Mouse (Mus musculus) heart, embryonic 10.5 days (tissue): ENCODE measurements at regions not wholly inside any gene's neighbourhood (a gene's known extent, or its start where the extent isn't known, plus 50 kb on each side); places are given as distances from the start of the nearest gene placed in this dataset.

Source experiments
- DNase-seq: peaks from one replicate; pipeline ENCODE4 v3.0.0-alpha.2; 2017; ENCODE audit warnings: low spot score
- H3K27ac ChIP-seq: fragments of 300-500 bp; sonication (generic); 2 replicates; pipeline ENCODE4 v1.5.1; 2016; ENCODE audit warnings: mild to moderate bottlenecking
- H3K27me3 ChIP-seq: fragments of 300-500 bp; sonication (generic); 2 replicates; pipeline ENCODE4 v1.6.1; 2016; ENCODE audit warnings: mild to moderate bottlenecking; ENCODE audit not compliant: poor library complexity, insufficient read depth, severe bottlenecking
- H3K36me3 ChIP-seq: fragments of 300-500 bp; sonication (generic); 2 replicates; pipeline ENCODE4 v1.6.1; 2016; ENCODE audit warnings: mild to moderate bottlenecking, moderate library complexity
- H3K4me1 ChIP-seq: fragments of 300-500 bp; sonication (generic); 2 replicates; pipeline ENCODE4 v1.6.1; 2016; ENCODE audit warnings: mild to moderate bottlenecking
- H3K4me3 ChIP-seq: fragments of 300-500 bp; sonication (generic); 2 replicates; pipeline ENCODE4 v1.5.1; 2016; ENCODE audit warnings: mild to moderate bottlenecking, moderate library complexity
- H3K9me3 ChIP-seq: fragments of 300-500 bp; sonication (generic); 2 replicates; pipeline ENCODE4 v1.6.1; 2016; ENCODE audit warnings: mild to moderate bottlenecking, moderate library complexity
- WGBS: fragments of 180-500 bp; shearing (Covaris S2); methylation state at CpG from one replicate; pipeline ENCODE4 v1.1.7; 2016; 5-methylcytosine and 5-hydroxymethylcytosine counted together

- Histone ChIP-seq H3K9me3 (no peaks in the 10 kb centered on the region), H3K36me3 (no peaks in the 10 kb centered on the region), H3K27ac (no peak overlapping the region), H3K4me3 (no peak overlapping the region), H3K4me1 (peaks cover 4% of the 10 kb centered on the region; the same call in 1 of the 2 replicates), H3K27me3 (no peaks in the 10 kb centered on the region)
- 76% methylated on average over 4 of the region's 4 CpGs for WGBS
- no peak for DNase-seq
Observed at GRCm38 (mm10) chr10:111695918-111696760, 190.1 kb downstream of the Phlda1 start.

- Histone ChIP-seq H3K9me3 (no peaks in the 10 kb centered on the region), H3K27ac (no peak overlapping the region), H3K36me3 (no peaks in the 10 kb centered on the region), H3K4me1 (peaks cover 7% of the 10 kb centered on the region; the same call in 1 of the 2 replicates), H3K27me3 (no peaks in the 10 kb centered on the region), H3K4me3 (no peak overlapping the region)
- 88% methylated on average over 2 of the region's 2 CpGs for WGBS
- DNase-seq: no peak
Observed at GRCm38 (mm10) chr10:111696987-111697386, 190.9 kb downstream of the Phlda1 start.

GRCm38 (mm10) chr10:111699557-111700508 is 193.7 kb downstream of the Phlda1 start:
- Histone ChIP-seq H3K4me3 (no peak overlapping the region; the same call in 1 of the 2 replicates), H3K27me3 (no peaks in the 10 kb centered on the region), H3K9me3 (no peaks in the 10 kb centered on the region), H3K36me3 (no peaks in the 10 kb centered on the region), H3K4me1 (peaks cover 5% of the 10 kb centered on the region; the same call in 1 of the 2 replicates), H3K27ac (no peak overlapping the region)
- no peak for DNase-seq
- 79% methylated on average over 16 of the region's 16 CpGs for WGBS

- H3K4me3 ChIP-seq: no peak overlapping the region
- peaks cover 2% of the 10 kb centered on the region for H3K9me3 ChIP-seq
- 88% methylated on average over 3 of the region's 3 CpGs for WGBS
- H3K27ac ChIP-seq: no peak overlapping the region
- no peaks in the 10 kb centered on the region; the same call in 1 of the 2 replicates for H3K36me3 ChIP-seq
- H3K4me1 ChIP-seq: 0 out of 2 replicates have a peak, but pooled peaks cover 3% of the 10 kb centered on the region
- H3K27me3 ChIP-seq: no peaks in the 10 kb centered on the region
- DNase-seq: no peak
Observed at GRCm38 (mm10) chr10:111700570-111700969, 194.5 kb downstream of the Phlda1 start.

GRCm38 (mm10) chr10:111701138-111701537 is 195.1 kb downstream of the Phlda1 start:
- Histone ChIP-seq H3K36me3 (peaks cover 3% of the 10 kb centered on the region; the same call in 1 of the 2 replicates), H3K27me3 (no peaks in the 10 kb centered on the region), H3K4me1 (0 out of 2 replicates have a peak, but pooled peaks cover 3% of the 10 kb centered on the region), H3K4me3 (no peak overlapping the region), H3K9me3 (peaks cover 7% of the 10 kb centered on the region), H3K27ac (no peak overlapping the region)
- no peak for DNase-seq
- WGBS: 63% methylated on average over 4 of the region's 4 CpGs

GRCm38 (mm10) chr10:111702435-111702834 is 196.3 kb downstream of the Phlda1 start:
- DNase-seq: no peak
- H3K4me3 ChIP-seq: no peak overlapping the region
- peaks cover 7% of the 10 kb centered on the region for H3K9me3 ChIP-seq
- no peak overlapping the region for H3K27ac ChIP-seq
- no peaks in the 10 kb centered on the region for H3K27me3 ChIP-seq
- H3K36me3 ChIP-seq: peaks cover 3% of the 10 kb centered on the region; the same call in 1 of the 2 replicates
- 85% methylated on average over 6 of the region's 6 CpGs for WGBS
- H3K4me1 ChIP-seq: 0 out of 2 replicates have a peak, but pooled peaks cover 3% of the 10 kb centered on the region

- WGBS: 85% methylated on average over 3 of the region's 3 CpGs
- Histone ChIP-seq H3K36me3 (peaks cover 3% of the 10 kb centered on the region; the same call in 1 of the 2 replicates), H3K4me1 (0 out of 2 replicates have a peak, but pooled peaks cover 3% of the 10 kb centered on the region), H3K4me3 (no peak overlapping the region), H3K9me3 (peaks cover 7% of the 10 kb centered on the region), H3K27ac (no peak overlapping the region), H3K27me3 (no peaks in the 10 kb centered on the region)
- no peak for DNase-seq
Observed at GRCm38 (mm10) chr10:111703447-111703846, 197.4 kb downstream of the Phlda1 start.

GRCm38 (mm10) chr10:111711519-111712113 is 205.5 kb downstream of the Phlda1 start:
- H3K36me3 ChIP-seq: no peaks in the 10 kb centered on the region
- no peaks in the 10 kb centered on the region for H3K9me3 ChIP-seq
- DNase-seq: no peak
- no peak overlapping the region for H3K4me3 ChIP-seq
- WGBS: 80% methylated on average over 5 of the region's 5 CpGs
- 0 out of 2 replicates have a peak, but pooled peaks cover 8% of the 10 kb centered on the region for H3K4me1 ChIP-seq
- no peaks in the 10 kb centered on the region for H3K27me3 ChIP-seq
- no peak overlapping the region for H3K27ac ChIP-seq

GRCm38 (mm10) chr10:111712991-111713390 is 206.9 kb downstream of the Phlda1 start:
- Histone ChIP-seq H3K27me3 (no peaks in the 10 kb centered on the region), H3K36me3 (no peaks in the 10 kb centered on the region), H3K9me3 (no peaks in the 10 kb centered on the region), H3K4me1 (0 out of 2 replicates have a peak, but pooled peaks cover 8% of the 10 kb centered on the region), H3K4me3 (no peak overlapping the region), H3K27ac (no peak overlapping the region)
- WGBS: 87% methylated on average over 7 of the region's 7 CpGs
- no peak for DNase-seq

GRCm38 (mm10) chr10:111713676-111714075 is 207.6 kb downstream of the Phlda1 start:
- H3K9me3 ChIP-seq: no peaks in the 10 kb centered on the region
- no peaks in the 10 kb centered on the region for H3K27me3 ChIP-seq
- no peak for DNase-seq
- H3K36me3 ChIP-seq: no peaks in the 10 kb centered on the region
- H3K4me3 ChIP-seq: no peak overlapping the region
- H3K4me1 ChIP-seq: 0 out of 2 replicates have a peak, but pooled peaks cover 8% of the 10 kb centered on the region
- H3K27ac ChIP-seq: no peak overlapping the region

GRCm38 (mm10) chr10:111715172-111715571 is 209.1 kb downstream of the Phlda1 start:
- WGBS: 66% methylated on average over 6 of the region's 6 CpGs
- Histone ChIP-seq H3K27ac (no peak overlapping the region), H3K27me3 (no peaks in the 10 kb centered on the region), H3K36me3 (no peaks in the 10 kb centered on the region), H3K9me3 (no peaks in the 10 kb centered on the region), H3K4me3 (no peak overlapping the region), H3K4me1 (0 out of 2 replicates have a peak, but pooled peaks cover 8% of the 10 kb centered on the region)
- DNase-seq: no peak

- H3K27me3 ChIP-seq: no peaks in the 10 kb centered on the region
- no peak for DNase-seq
- peaks cover 12% of the 10 kb centered on the region; the same call in 1 of the 2 replicates for H3K4me1 ChIP-seq
- no peak overlapping the region for H3K27ac ChIP-seq
- no peaks in the 10 kb centered on the region for H3K36me3 ChIP-seq
- no peaks in the 10 kb centered on the region for H3K9me3 ChIP-seq
- H3K4me3 ChIP-seq: no peak overlapping the region
- WGBS: 74% methylated on average over 5 of the region's 5 CpGs
Observed at GRCm38 (mm10) chr10:111719632-111720031, 213.5 kb downstream of the Phlda1 start.
